Mouse (Mus musculus) heart, postnatal 0 days (tissue): Measurements from ENCODE around the gene Mark2. TPM values are rescaled to one million over a fixed set of nuclear protein-coding genes. Genes with fewer than 3 reads are reported as not detected.

Experiments used
- ATAC-seq: fragments of 200-750 bp; cut with Nextera tagmentation; 2 replicates; pipeline ENCODE4 v1.8.0; 2017; ENCODE audit warnings: low read depth, moderate number of reproducible peaks, moderate library complexity; ENCODE audit not compliant: insufficient read depth
- DNase-seq: peaks from one replicate; pipeline ENCODE4 v3.0.0-alpha.2; 2016; ENCODE audit warnings: low spot score
- H3K27ac ChIP-seq: fragments of 300-500 bp; sonication (generic); 2 replicates; pipeline ENCODE4 v1.5.1; 2014; ENCODE audit warnings: low read depth, mild to moderate bottlenecking
- H3K27me3 ChIP-seq: fragments of 300-500 bp; sonication (generic); 2 replicates; pipeline ENCODE4 v1.6.1; 2014; ENCODE audit warnings: low read length, mixed read lengths; ENCODE audit not compliant: control insufficient read depth, insufficient read depth
- H3K36me3 ChIP-seq: fragments of 300-500 bp; sonication (generic); replicated peaks from 2 replicates; pipeline ENCODE4 v1.6.1; 2014; ENCODE audit warnings: low read length, mixed read lengths; ENCODE audit not compliant: control insufficient read depth, insufficient read depth
- H3K4me1 ChIP-seq: fragments of 300-500 bp; sonication (generic); 2 replicates; pipeline ENCODE4 v1.6.1; 2014; ENCODE audit warnings: antibody characterized with exemption; ENCODE audit not compliant: control insufficient read depth, insufficient read depth
- H3K4me2 ChIP-seq: fragments of 300-500 bp; sonication (generic); 2 replicates; pipeline ENCODE4 v1.6.1; 2014; ENCODE audit warnings: low read depth, mild to moderate bottlenecking, low read length, moderate library complexity
- H3K4me3 ChIP-seq: fragments of 300-500 bp; sonication (generic); 2 replicates; pipeline ENCODE4 v1.5.1; 2014; ENCODE audit warnings: low read depth, low read length
- H3K9ac ChIP-seq: fragments of 300-500 bp; sonication (generic); replicated peaks from 2 replicates; pipeline ENCODE4 v1.6.1; 2014; ENCODE audit warnings: low read depth, low read length, mixed read lengths
- H3K9me3 ChIP-seq: fragments of 300-500 bp; sonication (generic); replicated peaks from 2 replicates; pipeline ENCODE4 v1.6.1; 2016; ENCODE audit warnings: low read length; ENCODE audit not compliant: control insufficient read depth
- CTCF ChIP-seq: IDR thresholded peaks from 2 replicates; pipeline ENCODE4 v1.5.1; 2016; ENCODE audit warnings: antibody characterized with exemption, control low read depth, low read depth
- EP300 ChIP-seq: IDR thresholded peaks from 2 replicates; pipeline ENCODE4 v1.6.1; 2016; ENCODE audit warnings: antibody characterized with exemption, low read depth
- whole genome bisulfite sequencing: fragments of 180-500 bp; shearing (Covaris S2); extraction: QIAGEN DNeasy Blood & Tissue Kit; methylation state at CpG from one replicate; pipeline ENCODE4 v1.1.7; 2014; 5-methylcytosine and 5-hydroxymethylcytosine counted together
- polyA plus RNA-seq: library from polyadenylated mRNA; unstranded; fragments of >200 nt; fragmentation: Nextera tagmentation; extraction: Ambion mirVana; gene quantifications from 2 replicates; pipeline ENCODE4 v1.2.1, GENCODE M21; 2015
- total RNA-seq: library from RNA; depleted of rRNA; stranded (reverse); fragments of >200 nt; gene quantifications from 2 replicates; pipeline ENCODE4 v1.2.3, GENCODE M21; 2014; ENCODE audit warnings: low replicate concordance

The Mark2 gene
- total and polyA plus RNA-seq, 2 experiments from 2014 or later = 17.8 to 35.2 TPM

DNA sequence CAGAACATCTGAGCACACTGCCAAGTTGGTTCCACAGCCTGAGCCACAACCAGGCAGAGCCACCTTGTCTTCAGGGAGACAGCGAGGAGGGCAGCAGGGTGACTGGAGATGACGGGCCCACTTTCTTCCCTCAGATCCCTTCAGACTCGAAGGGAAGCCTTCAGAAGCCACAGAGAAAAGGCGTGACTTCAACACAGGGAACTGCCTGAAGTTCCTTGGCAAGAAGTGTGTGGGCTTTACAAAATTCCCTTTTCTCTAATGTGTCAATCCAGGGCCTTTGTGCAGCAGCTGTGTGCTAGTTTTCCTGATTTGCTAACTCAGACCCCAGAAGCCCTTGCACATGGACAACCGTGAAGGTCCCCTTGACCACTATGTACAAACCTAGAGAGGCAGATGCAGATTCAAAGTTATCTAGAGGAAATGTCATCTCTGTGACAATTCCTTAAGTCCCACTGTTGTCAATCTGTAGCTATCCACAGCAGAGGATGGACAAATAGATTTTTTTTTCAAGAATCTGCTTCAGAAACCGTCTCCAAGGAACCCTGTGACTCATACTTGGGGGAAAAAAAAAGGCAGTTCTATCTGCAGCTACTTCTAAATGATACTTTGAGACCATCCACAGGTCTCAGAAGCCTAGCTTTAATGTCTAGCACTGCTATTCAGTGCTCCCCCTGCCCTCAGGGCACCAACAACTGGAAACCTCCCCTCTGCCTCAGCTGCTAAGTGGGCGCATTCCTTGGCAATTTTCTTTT lies 49.5 kb downstream of the Mark2 start:
- Histone ChIP-seq H3K4me2 (no peak overlapping the region), H3K4me1 (peaks cover 38% of the 10 kb centered on the region), H3K27me3 (no peaks in the 10 kb centered on the region), H3K36me3 (peaks cover 25% of the 10 kb centered on the region), H3K9ac (0 out of 2 replicates have a peak overlapping the region, but pooled peaks have one; percentile 5), H3K4me3 (no peak overlapping the region), H3K9me3 (no peaks in the 10 kb centered on the region), H3K27ac (no peak overlapping the region)
- no peak for DNase-seq
- no peak for ATAC-seq
- no peak for TF ChIP-seq CTCF
- TF ChIP-seq EP300 = no peak
- 76% methylated on average over 7 of the region's 7 CpGs for WGBS

DNA sequence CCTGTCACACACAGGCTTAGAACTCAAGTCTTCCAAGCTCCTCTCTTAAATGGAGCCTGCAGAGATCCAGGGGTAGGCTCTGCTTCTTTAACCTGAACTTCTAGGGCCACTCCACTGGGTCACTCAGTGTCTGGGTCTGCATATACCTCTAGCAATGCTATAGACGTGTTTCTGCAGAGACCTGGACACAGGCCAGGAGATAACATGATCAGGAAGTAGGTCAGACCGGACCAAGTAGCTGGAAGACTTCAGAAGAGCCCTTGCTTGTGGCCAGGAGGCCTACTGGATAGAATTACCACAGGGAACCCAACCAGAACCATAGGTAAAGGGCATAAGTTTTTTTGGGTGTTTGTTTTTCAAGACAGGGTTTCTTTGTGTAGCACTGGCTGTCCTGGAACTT lies 51.9 kb downstream of the Mark2 start:
- Histone ChIP-seq H3K4me2 (no peak overlapping the region), H3K27me3 (no peaks in the 10 kb centered on the region), H3K4me3 (no peak overlapping the region), H3K27ac (no peak overlapping the region), H3K9me3 (no peaks in the 10 kb centered on the region), H3K36me3 (peaks cover 48% of the 10 kb centered on the region), H3K9ac (no peak overlapping the region), H3K4me1 (peaks cover 29% of the 10 kb centered on the region)
- TF ChIP-seq EP300 = no peak
- TF ChIP-seq CTCF = no peak
- no peak for ATAC-seq
- no peak for DNase-seq
- WGBS = 3% methylated on average over 2 of the region's 2 CpGs

DNA sequence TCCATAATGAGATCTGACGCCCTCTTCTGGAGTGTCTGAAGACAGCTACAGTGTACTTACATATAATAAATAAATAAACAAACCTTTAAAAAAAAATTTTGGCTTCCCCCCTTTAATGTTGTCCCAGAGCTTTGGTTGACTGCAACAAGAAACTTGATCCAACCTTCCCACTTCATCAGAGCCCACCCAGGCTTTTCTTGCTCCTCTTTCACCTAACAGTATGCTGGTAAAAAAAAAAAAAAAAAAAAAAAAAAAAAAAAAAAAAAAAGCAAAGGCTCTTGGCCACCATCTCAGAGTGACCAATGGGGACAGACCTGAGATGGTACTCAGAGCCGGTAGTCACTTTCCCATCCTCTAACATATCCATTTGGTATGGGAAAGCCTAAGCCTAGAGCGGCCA lies 53.4 kb downstream of the Mark2 start:
- Histone ChIP-seq H3K27me3 (no peaks in the 10 kb centered on the region), H3K27ac (no peak overlapping the region), H3K36me3 (peaks cover 63% of the 10 kb centered on the region), H3K4me3 (no peak overlapping the region), H3K4me1 (peaks cover 14% of the 10 kb centered on the region), H3K9me3 (no peaks in the 10 kb centered on the region), H3K4me2 (no peak overlapping the region), H3K9ac (no peak overlapping the region)
- TF ChIP-seq CTCF (no peak), EP300 (no peak)
- ATAC-seq = no peak
- no peak for DNase-seq
- 75% methylated on average over 3 of the region's 3 CpGs for WGBS

DNA sequence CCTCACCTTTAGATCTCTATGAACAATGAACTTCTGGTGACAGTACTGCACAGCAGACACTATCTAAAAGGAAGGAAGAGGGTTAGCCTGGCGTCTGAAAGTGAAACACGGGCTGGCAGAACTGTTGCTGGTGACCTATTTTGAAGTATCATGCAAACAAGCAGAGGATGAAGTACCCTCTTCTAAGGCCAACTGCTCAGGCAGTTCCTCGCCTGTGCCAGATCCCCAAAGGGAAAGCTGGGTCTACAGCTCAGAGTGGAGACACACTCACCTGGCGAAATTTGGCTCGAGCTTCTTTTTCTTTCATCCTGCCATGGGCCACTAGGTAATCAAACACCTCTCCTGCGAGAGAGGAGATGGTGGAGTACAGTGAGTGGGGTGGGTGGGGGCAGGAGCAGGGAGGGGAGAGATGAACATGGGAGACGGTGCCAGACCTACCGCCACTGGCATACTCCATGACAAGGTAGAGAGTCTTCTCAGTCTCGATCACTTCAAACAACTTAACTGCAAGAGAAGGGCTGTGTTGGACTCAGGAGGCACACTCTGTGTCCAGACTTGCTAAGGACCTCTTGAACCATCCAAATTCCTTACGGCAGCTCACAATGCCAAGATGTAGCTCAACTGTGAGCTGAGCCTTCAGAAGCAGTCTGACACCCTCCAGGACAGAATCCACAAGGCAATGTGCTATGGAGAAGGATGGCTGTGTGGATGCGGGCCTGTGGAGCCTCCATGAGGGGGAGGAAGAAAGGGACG lies 54.9 kb downstream of the Mark2 start:
- H3K27ac ChIP-seq = no peak overlapping the region
- ATAC-seq = no peak
- H3K9ac ChIP-seq = no peak overlapping the region
- H3K4me1 ChIP-seq = 0 out of 2 replicates have a peak, but pooled peaks cover 5% of the 10 kb centered on the region
- H3K4me3 ChIP-seq = no peak overlapping the region
- no peaks in the 10 kb centered on the region for H3K27me3 ChIP-seq
- no peak overlapping the region for H3K4me2 ChIP-seq
- H3K36me3 ChIP-seq = peaks cover 78% of the 10 kb centered on the region
- DNase-seq = no peak
- TF ChIP-seq CTCF (no peak), EP300 (no peak)
- H3K9me3 ChIP-seq = no peaks in the 10 kb centered on the region
- WGBS = 72% methylated on average over 12 of the region's 12 CpGs

DNA sequence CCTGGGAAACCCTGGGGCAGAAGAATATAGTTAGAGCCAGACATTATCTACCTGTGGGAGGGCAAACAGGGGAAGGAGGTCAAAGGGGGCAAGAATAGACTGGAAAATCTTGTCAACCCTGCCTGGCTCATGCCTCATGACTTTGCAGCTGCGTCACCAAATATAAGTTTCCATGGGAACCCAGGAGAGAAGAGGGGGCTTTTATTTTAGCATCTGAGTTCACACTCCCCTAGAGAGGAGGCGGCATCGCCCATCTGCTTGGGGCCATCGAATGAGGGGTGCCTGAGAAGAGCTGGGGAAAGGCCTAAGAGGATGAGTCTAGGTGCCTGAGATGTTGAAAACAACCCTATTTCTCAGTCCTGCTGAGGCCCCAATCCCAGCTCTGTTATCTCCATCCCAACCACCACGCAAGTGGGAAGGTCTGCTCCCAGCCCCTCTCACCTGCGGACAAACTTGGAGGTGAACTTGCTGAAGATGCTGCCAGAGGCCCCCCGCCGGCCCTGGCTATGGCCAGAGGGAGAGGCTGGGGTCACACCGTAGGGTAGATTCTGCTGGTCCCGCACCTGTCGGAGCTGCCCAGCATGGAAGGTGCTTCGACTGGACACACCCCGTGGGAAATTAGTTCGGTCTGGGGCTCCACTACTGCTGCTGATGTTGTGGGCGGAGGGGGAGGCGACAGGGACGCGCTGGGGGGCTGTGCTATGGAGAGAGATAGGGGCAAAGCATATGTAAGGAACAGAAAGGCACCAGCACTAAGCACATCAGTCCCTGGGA lies 60.9 kb downstream of the Mark2 start:
- Histone ChIP-seq H3K4me2 (no peak overlapping the region), H3K36me3 (peaks cover 86% of the 10 kb centered on the region), H3K27me3 (no peaks in the 10 kb centered on the region), H3K9me3 (no peaks in the 10 kb centered on the region), H3K4me1 (no peaks in the 10 kb centered on the region), H3K27ac (0 out of 2 replicates have a peak overlapping the region, but pooled peaks have one; percentile 15), H3K4me3 (no peak overlapping the region), H3K9ac (no peak overlapping the region)
- WGBS = 84% methylated on average over 18 of the region's 18 CpGs
- TF ChIP-seq CTCF (no peak), EP300 (no peak)
- no peak for DNase-seq
- no peak for ATAC-seq
